Mouse (Mus musculus) heart, postnatal 4 days (tissue): ENCODE results near the gene Gucy2d. TPM values are rescaled to one million over a fixed set of nuclear protein-coding genes. Genes with fewer than 3 reads are reported as not detected.

Experiments
- DNase-seq: peaks from one replicate; pipeline ENCODE4 v3.0.0; 2021
- total RNA-seq, 2 experiments: library from RNA; stranded (reverse); gene quantifications; 2 replicates each; pipeline ENCODE4 v1.2.3; 2021

Gene Gucy2d
- total RNA-seq, 2 experiments from 2014 or later: not detected

GRCm38 (mm10) chr7:98447585-98448308, 7.5 kb downstream of the Gucy2d start:
- no peak for DNase-seq

GRCm38 (mm10) chr7:98448309-98448630, 8.1 kb downstream of the Gucy2d start:
- no peak for DNase-seq

GRCm38 (mm10) chr7:98449696-98450095, 9.5 kb downstream of the Gucy2d start:
- no peak for DNase-seq

- no peak for DNase-seq
Observed at GRCm38 (mm10) chr7:98454397-98455120, 14.3 kb downstream of the Gucy2d start.

GRCm38 (mm10) chr7:98460319-98460718, 20.1 kb downstream of the Gucy2d start:
- no peak for DNase-seq

DNA sequence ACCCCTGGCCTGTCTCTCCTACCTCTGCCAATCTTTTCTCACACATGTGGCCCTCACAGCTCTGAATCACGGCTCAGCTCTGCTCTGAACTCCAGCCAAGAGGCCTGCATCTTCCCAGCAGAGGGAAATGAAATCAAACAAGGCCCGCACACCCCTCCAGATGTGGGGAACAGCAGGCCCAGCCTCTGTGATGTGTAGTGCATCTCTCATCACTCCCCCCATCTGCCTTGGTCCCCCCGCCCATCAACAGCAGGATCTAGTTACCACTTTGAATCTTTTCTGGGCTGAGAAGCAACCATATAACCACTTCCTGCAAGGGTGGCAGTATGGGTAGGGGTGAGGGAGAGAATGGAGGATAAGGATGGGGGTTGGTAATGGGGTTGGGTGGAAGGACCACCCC, 28.9 kb downstream of the Gucy2d start:
- no peak for DNase-seq

GRCm38 (mm10) chr7:98472529-98472928, 32.3 kb downstream of the Gucy2d start:
- DNase-seq: no peak

GRCm38 (mm10) chr7:98474558-98474957, 34.3 kb downstream of the Gucy2d start:
- DNase-seq: no peak

GRCm38 (mm10) chr7:98477153-98477552, 36.9 kb downstream of the Gucy2d start:
- peak; percentile 53 for DNase-seq

GRCm38 (mm10) chr7:98480481-98480880, 40.3 kb downstream of the Gucy2d start:
- DNase-seq: no peak

- peak; percentile 91 for DNase-seq
Observed at GRCm38 (mm10) chr7:98481066-98481734, 41.0 kb downstream of the Gucy2d start.

GRCm38 (mm10) chr7:98481861-98482260, 41.6 kb downstream of the Gucy2d start:
- DNase-seq: no peak

- DNase-seq: no peak
Observed at GRCm38 (mm10) chr7:98482551-98483267, 42.5 kb downstream of the Gucy2d start.

GRCm38 (mm10) chr7:98483268-98483607, 43.0 kb downstream of the Gucy2d start:
- DNase-seq: no peak

DNA sequence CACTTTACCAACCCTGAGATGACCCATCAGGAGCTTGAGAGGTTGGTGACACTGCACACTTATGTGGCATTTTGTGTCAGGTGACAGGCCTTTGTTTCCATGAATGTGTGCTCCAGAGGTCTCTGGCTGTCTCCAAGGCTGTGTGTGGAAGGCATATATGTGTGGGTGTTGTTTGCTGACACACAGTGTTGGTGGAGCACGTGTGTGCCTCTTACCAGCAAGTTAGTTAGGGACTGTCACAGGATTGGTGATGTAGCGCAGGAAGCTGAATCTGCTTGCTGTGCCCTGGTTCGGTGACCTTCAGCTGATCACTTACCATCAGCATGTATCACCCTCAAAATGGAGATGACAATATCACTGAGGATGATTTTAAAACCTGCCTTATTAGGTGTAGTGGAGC, 44.7 kb downstream of the Gucy2d start:
- DNase-seq: no peak

GRCm38 (mm10) chr7:98485508-98485907, 45.3 kb downstream of the Gucy2d start:
- DNase-seq: peak; percentile 65

DNA sequence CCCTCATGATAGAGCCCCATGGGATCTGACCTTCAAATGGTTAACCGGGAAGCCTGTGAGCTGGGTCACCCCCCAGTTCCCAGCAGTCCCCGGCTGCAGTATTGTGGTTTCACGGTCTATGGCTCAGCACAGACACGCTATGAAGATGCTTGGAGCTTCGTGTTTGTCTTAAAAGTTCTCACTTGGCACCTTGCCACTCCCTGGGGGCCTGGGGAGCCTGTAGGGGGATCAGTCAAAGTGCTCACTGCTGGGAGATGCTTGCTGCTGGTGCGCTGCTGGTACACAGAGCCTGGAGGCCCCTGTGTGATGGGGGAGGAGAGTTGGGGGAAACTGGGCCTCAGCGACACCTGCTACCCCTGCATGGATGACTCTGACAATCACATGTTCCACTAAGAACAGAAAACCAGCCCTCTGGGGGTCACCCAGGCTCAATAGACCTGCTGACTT, 46.3 kb downstream of the Gucy2d start:
- no peak for DNase-seq

- no peak for DNase-seq
Observed at GRCm38 (mm10) chr7:98487202-98487980, 47.2 kb downstream of the Gucy2d start.

DNA sequence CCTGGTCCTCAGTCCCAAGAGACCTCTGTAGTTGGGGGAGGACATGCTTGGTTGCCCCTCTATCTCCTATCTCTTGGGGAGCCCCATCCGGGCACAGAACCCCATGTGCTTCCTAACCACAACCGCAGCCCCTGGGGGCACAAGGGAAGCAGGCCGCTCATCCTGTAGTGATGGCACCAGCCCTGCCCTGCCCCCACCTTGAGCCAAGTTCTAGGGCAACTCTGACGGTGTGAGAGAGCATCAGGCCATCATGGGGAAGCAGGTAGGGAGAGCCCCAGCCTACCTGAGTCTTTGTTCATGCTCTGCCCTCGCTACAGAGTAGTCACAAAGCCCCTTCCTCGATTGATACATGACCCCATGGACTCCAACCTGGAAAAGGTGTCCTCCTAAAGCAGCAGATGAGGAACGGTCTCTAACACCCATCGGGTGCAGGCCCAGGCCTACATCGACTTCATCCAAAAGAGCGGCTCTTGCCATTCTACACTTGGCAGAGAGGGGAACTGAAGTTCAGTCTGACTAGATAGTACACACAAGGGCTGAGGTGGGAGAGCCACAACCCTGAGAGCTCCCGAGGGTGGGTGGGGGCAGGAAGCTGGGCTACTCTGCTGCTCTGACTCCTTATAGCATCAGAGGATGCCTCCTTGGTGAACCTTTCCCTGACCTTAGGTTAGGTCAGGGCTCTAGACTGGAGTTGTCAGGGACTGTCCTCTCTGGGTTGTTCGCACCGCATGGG, 48.3 kb downstream of the Gucy2d start:
- DNase-seq: no peak

GRCm38 (mm10) chr7:98489131-98489530, 48.9 kb downstream of the Gucy2d start, which contains the start of gene Lrrc32:
Gene Lrrc32 (plus strand): TSS chr7:98489283.
- DNase-seq: no peak

GRCm38 (mm10) chr7:98489623-98490084, 49.4 kb downstream of the Gucy2d start:
- peak; percentile 90 for DNase-seq
